Mouse (Mus musculus) forebrain, embryonic 11.5 days (tissue): ENCODE measurements at regions not wholly inside any gene's neighbourhood (a gene's known extent, or its start where the extent isn't known, plus 50 kb on each side); places are given as distances from the start of the nearest gene placed in this dataset.

Source experiments
- ATAC-seq: fragments of 200-750 bp; cut with Nextera tagmentation; replicated peaks from 2 replicates; pipeline ENCODE4 v1.8.0; 2017; ENCODE audit warnings: moderate TSS enrichment; ENCODE audit not compliant: low FRiP score
- DNase-seq: peaks from one replicate; pipeline ENCODE4 v3.0.0-alpha.2; 2017; ENCODE audit warnings: low spot score
- H3K27ac ChIP-seq: fragments of 300-500 bp; sonication (generic); 2 replicates; pipeline ENCODE4 v1.5.1; 2014; ENCODE audit warnings: low read depth, low read length
- H3K27me3 ChIP-seq: fragments of 300-500 bp; sonication (generic); 2 replicates; pipeline ENCODE4 v1.6.1; 2014; ENCODE audit warnings: mild to moderate bottlenecking, low read length, mixed read lengths; ENCODE audit not compliant: control insufficient read depth, insufficient read depth
- H3K36me3 ChIP-seq: fragments of 300-500 bp; sonication (generic); 2 replicates; pipeline ENCODE4 v1.6.1; 2014; ENCODE audit warnings: mild to moderate bottlenecking, low read length, moderate library complexity, mixed read lengths; ENCODE audit not compliant: control insufficient read depth, insufficient read depth
- H3K4me1 ChIP-seq: fragments of 300-500 bp; sonication (generic); replicated peaks from 2 replicates; pipeline ENCODE4 v1.6.1; 2014; ENCODE audit warnings: low read length, mixed read lengths; ENCODE audit not compliant: control insufficient read depth, insufficient read depth
- H3K4me2 ChIP-seq: fragments of 300-500 bp; sonication (generic); 2 replicates; pipeline ENCODE4 v1.6.1; 2014; ENCODE audit warnings: low read depth, mild to moderate bottlenecking, low read length, moderate library complexity, mixed read lengths; ENCODE audit not compliant: severe bottlenecking
- H3K4me3 ChIP-seq: fragments of 300-500 bp; sonication (generic); 2 replicates; pipeline ENCODE4 v1.5.1; 2014; ENCODE audit warnings: low read depth, low read length
- H3K9ac ChIP-seq: fragments of 300-500 bp; sonication (generic); 2 replicates; pipeline ENCODE4 v1.6.1; 2014; ENCODE audit warnings: low read length
- H3K9me3 ChIP-seq: fragments of 300-500 bp; sonication (generic); 2 replicates; pipeline ENCODE4 v1.6.1; 2016; ENCODE audit warnings: low read length, mixed read lengths; ENCODE audit not compliant: control insufficient read depth
- WGBS: fragments of 180-500 bp; shearing (Covaris S2); extraction: QIAGEN DNeasy Blood & Tissue Kit; methylation state at CpG from one replicate; pipeline ENCODE4 v1.1.7; 2014; 5-methylcytosine and 5-hydroxymethylcytosine counted together

DNA sequence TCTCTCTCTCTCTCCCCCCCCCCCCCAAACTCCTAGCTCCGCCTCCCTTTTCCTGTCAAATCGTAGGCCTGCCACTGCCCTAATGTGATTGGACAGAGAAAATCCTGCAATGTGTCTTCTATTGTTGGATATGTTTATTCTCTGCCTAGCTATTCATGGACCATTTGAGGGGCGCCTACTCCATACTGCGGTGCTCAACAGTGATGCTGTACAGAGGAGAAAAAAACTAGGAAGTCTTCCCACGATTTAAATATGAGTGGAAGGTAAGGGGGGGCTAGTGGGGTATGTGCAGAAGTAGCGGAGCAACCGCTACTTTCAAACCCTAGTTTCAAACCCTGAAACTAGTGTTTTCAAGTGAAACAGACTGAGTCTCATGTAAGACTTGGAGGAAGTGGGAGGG is 151.6 kb upstream of the Tnfaip3 start:
- Histone ChIP-seq H3K27me3 (no peaks in the 10 kb centered on the region), H3K4me2 (no peak overlapping the region), H3K27ac (no peak overlapping the region), H3K9me3 (no peaks in the 10 kb centered on the region), H3K9ac (no peak overlapping the region), H3K4me3 (no peak overlapping the region), H3K4me1 (peaks cover 5% of the 10 kb centered on the region; the same call in 1 of the 2 replicates), H3K36me3 (no peaks in the 10 kb centered on the region)
- WGBS = 79% methylated on average over 7 of the region's 7 CpGs
- ATAC-seq = no peak
- DNase-seq = no peak

DNA sequence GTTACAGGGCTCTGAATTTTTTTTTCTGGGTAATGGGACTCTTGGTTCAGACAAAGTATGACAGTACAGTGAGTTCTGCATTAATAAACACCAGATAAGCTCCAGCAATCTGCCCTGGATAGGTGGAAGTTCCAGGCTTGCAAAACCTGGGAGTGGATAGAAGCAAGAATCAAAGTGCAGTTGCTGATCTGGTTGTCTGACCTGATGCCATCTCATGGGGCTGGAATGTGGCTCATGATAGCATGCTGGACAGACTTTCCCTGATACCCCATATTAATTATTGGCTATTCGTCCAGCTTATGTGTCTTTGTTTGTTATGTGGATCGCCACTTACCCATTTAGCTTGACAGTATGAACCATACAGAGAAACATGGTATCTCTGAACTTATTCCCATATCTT is 146.6 kb upstream of the Tnfaip3 start:
- ATAC-seq = no peak
- H3K9ac ChIP-seq = no peak overlapping the region
- no peaks in the 10 kb centered on the region for H3K9me3 ChIP-seq
- H3K36me3 ChIP-seq = no peaks in the 10 kb centered on the region
- no peaks in the 10 kb centered on the region for H3K4me1 ChIP-seq
- H3K4me3 ChIP-seq = no peak overlapping the region
- no peak for DNase-seq
- H3K4me2 ChIP-seq = no peak overlapping the region
- H3K27me3 ChIP-seq = no peaks in the 10 kb centered on the region
- 84% methylated on average over 2 of the region's 2 CpGs for WGBS
- H3K27ac ChIP-seq = no peak overlapping the region

DNA sequence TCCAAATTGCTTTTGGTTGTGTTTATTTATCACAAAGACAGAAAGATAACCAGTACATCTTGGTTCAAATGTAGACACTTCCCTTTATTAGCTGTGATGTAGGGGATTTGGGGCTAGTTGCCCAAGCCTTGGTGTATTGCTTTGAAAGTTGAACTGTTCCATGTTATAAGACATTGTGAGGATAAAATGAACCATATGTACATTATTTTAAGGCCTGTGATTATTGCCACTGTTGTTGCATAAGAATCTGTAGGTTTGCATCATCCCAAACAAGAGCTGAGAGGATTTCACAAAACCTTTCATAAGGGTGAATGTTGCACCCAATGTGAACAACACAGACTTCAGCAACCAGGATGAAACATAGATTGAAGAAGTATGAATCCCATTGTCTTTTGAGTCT is 145.7 kb upstream of the Tnfaip3 start:
- Histone ChIP-seq H3K4me1 (no peaks in the 10 kb centered on the region), H3K4me3 (no peak overlapping the region), H3K36me3 (no peaks in the 10 kb centered on the region), H3K9ac (no peak overlapping the region), H3K27ac (no peak overlapping the region), H3K27me3 (no peaks in the 10 kb centered on the region), H3K4me2 (no peak overlapping the region), H3K9me3 (no peaks in the 10 kb centered on the region)
- ATAC-seq (no peak), DNase-seq (no peak)

DNA sequence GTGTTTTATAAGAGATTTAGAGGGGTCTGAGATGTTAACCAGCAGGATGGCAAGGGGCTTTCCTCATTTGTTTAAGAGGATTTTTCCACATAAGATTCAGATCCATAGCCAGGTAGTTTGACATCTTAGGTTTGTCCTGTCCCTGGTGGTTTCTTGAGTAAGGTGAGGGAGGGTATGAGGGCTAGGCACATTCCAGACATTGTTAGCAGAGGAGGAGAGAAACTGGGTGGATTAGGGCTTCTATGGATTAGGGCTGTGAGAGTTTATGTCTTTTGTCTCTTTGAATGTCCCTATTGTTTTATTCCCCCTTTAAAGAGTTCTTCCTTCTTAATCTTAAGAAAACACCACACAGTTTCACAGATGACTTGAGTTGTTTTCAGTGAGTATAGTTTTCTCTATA is 138.6 kb upstream of the Tnfaip3 start:
- Histone ChIP-seq H3K27ac (no peak overlapping the region), H3K9me3 (no peaks in the 10 kb centered on the region), H3K36me3 (no peaks in the 10 kb centered on the region), H3K27me3 (no peaks in the 10 kb centered on the region), H3K4me2 (no peak overlapping the region), H3K4me1 (no peaks in the 10 kb centered on the region), H3K4me3 (no peak overlapping the region), H3K9ac (no peak overlapping the region)
- no peak for DNase-seq
- ATAC-seq = no peak

DNA sequence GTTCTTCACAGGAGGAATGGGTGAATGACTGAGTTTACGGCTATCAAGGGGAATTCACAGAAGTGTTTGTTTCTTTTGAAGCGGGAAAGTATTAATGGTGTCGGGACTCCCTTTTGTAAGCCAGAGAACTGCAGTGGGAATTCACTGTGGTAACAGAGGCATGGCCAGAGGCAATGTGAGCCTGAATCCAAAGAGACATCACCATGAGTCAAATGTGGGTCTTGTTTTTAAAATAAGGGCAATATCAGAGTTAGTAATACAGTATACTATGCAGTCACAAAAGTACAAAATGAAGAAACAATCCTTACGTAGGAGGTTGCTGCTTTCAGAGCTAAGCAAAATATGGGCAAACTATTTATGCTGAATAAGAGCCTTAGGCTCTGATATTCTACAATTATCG is 137.3 kb upstream of the Tnfaip3 start:
- Histone ChIP-seq H3K4me1 (no peaks in the 10 kb centered on the region), H3K9ac (no peak overlapping the region), H3K4me2 (no peak overlapping the region), H3K9me3 (no peaks in the 10 kb centered on the region), H3K4me3 (no peak overlapping the region), H3K36me3 (no peaks in the 10 kb centered on the region), H3K27ac (no peak overlapping the region), H3K27me3 (no peaks in the 10 kb centered on the region)
- ATAC-seq (no peak), DNase-seq (no peak)
- WGBS = 88% methylated on average over 5 of the region's 5 CpGs

DNA sequence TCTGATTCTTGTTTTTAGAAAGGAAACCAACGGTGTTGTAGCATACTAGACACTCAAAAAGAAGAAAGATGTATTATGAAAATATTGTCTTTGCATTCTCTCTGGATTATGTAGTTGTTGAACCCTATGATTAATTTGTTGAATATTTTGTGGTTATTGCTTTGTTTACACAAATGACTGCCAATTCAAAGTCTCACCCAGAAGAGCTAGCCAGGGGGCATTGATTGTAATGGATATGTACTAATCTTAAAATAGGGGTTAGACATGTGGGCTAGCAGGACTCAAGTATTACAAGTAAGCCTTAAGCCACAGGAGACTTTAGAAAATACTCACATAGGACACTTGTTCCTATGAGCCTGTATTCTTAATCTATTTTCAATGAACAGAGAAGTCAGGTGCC is 135.3 kb upstream of the Tnfaip3 start:
- Histone ChIP-seq H3K36me3 (no peaks in the 10 kb centered on the region), H3K4me3 (no peak overlapping the region), H3K9ac (no peak overlapping the region), H3K27me3 (no peaks in the 10 kb centered on the region), H3K4me1 (no peaks in the 10 kb centered on the region), H3K9me3 (no peaks in the 10 kb centered on the region), H3K4me2 (no peak overlapping the region), H3K27ac (no peak overlapping the region)
- WGBS = 85% methylated on average over 1 of the region's 1 CpGs
- no peak for ATAC-seq
- DNase-seq = no peak

DNA sequence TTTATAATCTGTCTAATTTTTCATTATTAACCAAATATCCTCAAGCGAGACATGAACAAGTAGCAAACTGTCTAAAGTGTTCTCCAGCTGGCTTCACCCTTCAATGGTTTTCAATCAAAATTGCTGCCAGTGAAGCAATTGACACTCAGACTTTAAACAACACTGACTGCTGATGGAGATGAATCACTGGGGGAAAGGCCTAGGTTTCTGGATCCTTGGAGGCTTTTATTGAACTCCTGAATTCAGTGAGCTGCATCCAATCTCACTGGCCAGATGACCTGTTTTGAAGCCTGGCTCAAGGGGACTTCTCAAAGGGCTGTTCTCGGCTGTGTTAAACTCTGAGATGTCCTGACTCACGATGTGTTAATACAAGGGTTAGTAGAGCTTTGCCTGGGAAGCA is 134.5 kb upstream of the Tnfaip3 start:
- Histone ChIP-seq H3K4me2 (no peak overlapping the region), H3K9me3 (no peaks in the 10 kb centered on the region), H3K27me3 (no peaks in the 10 kb centered on the region), H3K4me3 (no peak overlapping the region), H3K36me3 (no peaks in the 10 kb centered on the region), H3K27ac (no peak overlapping the region), H3K9ac (no peak overlapping the region), H3K4me1 (no peaks in the 10 kb centered on the region)
- ATAC-seq (no peak), DNase-seq (no peak)
- WGBS = 65% methylated on average over 3 of the region's 3 CpGs

DNA sequence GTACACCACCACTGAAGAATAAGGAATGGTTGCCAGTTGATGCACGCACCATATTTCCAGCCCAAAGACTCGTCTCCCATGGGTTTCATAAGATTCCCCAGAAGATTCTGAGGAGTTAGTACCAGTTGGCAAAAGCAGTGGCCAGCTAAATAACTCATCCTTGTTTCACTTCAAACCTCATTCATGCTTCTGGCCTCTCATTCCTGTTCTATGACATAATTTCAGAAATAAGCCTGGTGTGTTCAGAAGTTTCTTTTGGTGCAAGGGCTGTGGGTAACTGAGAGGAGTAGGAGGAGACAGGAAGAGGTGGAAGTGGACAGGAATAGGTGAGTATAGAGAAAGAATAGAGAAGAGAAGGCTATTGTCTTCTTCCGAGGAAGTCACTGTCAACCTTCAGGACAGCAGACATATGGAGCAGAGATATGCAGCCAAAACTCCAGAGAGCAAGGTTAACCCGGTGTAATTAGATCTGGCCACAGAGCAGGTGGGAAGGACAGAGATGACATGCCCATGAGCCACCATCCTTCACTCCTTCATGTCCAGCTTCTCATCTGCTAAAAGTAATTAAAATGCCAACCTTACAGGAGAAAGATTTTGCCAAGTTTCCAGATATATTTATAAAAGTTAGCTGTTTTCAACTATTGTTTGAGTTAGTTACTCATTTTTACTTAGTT is 133.9 kb upstream of the Tnfaip3 start:
- no peak overlapping the region for H3K27ac ChIP-seq
- 84% methylated on average over 4 of the region's 4 CpGs for WGBS
- no peak for ATAC-seq
- no peaks in the 10 kb centered on the region for H3K27me3 ChIP-seq
- H3K4me3 ChIP-seq = no peak overlapping the region
- no peak overlapping the region for H3K4me2 ChIP-seq
- H3K4me1 ChIP-seq = no peaks in the 10 kb centered on the region
- H3K9ac ChIP-seq = no peak overlapping the region
- H3K36me3 ChIP-seq = no peaks in the 10 kb centered on the region
- no peak for DNase-seq
- no peaks in the 10 kb centered on the region for H3K9me3 ChIP-seq

DNA sequence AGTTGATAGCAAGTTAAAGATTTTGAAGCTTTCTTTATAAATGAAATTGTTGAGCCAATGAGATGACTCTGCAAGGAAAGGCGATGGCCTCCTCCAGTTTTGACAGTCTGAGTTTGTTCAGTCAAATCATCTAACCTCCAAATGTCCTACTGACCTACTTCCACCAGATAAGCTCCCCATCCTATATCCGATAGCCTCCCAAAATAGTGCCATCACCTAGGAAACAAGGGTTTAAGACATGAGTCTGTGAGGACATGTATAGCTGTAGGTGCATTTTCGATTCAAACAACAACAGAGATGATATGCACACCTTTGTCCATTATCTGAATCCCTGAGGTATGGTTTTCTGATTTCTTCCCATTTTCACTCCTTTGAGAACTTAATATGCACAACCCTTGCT is 126.0 kb upstream of the Tnfaip3 start:
- Histone ChIP-seq H3K27ac (no peak overlapping the region), H3K9ac (no peak overlapping the region), H3K4me3 (no peak overlapping the region), H3K4me1 (no peaks in the 10 kb centered on the region), H3K4me2 (no peak overlapping the region), H3K9me3 (no peaks in the 10 kb centered on the region), H3K36me3 (no peaks in the 10 kb centered on the region), H3K27me3 (no peaks in the 10 kb centered on the region)
- ATAC-seq (no peak), DNase-seq (no peak)
- 86% methylated on average over 3 of the region's 3 CpGs for WGBS
